Mouse (Mus musculus): ENCODE results near the gene Ntpcr. TPM values are rescaled to one million over a fixed set of nuclear protein-coding genes. Genes with fewer than 3 reads are reported as not detected.
A peak's percentile ranks its signal among the peaks of the same experiment; 100 is the strongest.

The Ntpcr gene
- polyA plus RNA-seq, 1 experiment from 2014 or later: 52.4 TPM

GRCm38 (mm10) chr8:125702868-125703473, 26.8 kb upstream of the Ntpcr start:
- POLR2A ChIA-PET: interaction anchor here (0.7 kb wide), 1 partner anchor 27 kb away, joined by 3 read pairs; no protein-coding TSS in a partner anchor
- CTCF ChIA-PET: interaction anchor here (0.8 to 1.4 kb wide), 2 partner anchors 9 to 12 kb away, joined by 3 read pairs; no protein-coding TSS in a partner anchor
- ATAC-seq (no peak), DNase-seq (ENCODE audit: low read depth, low spot score) (no peak)
- in situ Hi-C loops (cut with MboI; ENCODE audit: low pct_unique_long_range_greater_than_20kb): no loop called here
- TF ChIP-seq CTCF (IDR thresholded peaks at IDR 0.05): no peak
- H3K27me3 ChIP-seq: no peaks in the 10 kb centered on the region

- CTCF ChIA-PET: no interaction called here
These were observed 25.3 kb upstream of the Ntpcr start for GRCm38 (mm10) chr8:125704434-125704833.

GRCm38 (mm10) chr8:125705816-125706215, 23.9 kb upstream of the Ntpcr start:
- ChIA-PET POLR2A (interaction anchor here (0.6 kb wide), 1 partner anchor 34 kb away, joined by 3 read pairs; no protein-coding TSS in a partner anchor), CTCF (interaction anchor here (1.1 to 1.3 kb wide), 2 partner anchors 9 to 13 kb away, joined by 3 read pairs; no protein-coding TSS in a partner anchor)
- no peak for DNase-seq (ENCODE audit: low read depth, low spot score)
- no peak for ATAC-seq
- in situ Hi-C loops (cut with MboI; ENCODE audit: low pct_unique_long_range_greater_than_20kb): no loop called here
- no peak for TF ChIP-seq CTCF (IDR thresholded peaks at IDR 0.05)
- no peaks in the 10 kb centered on the region for H3K27me3 ChIP-seq

More at GRCm38 (mm10) chr8:125704434-125704833, 25.3 kb upstream of the Ntpcr start:
- in situ Hi-C loops (cut with MboI; ENCODE audit: low pct_unique_long_range_greater_than_20kb): no loop called here
- DNase-seq (ENCODE audit: low read depth, low spot score): no peak
- POLR2A ChIA-PET: no interaction called here
- TF ChIP-seq CTCF (IDR thresholded peaks at IDR 0.05): no peak
- ATAC-seq: no peak
- no peaks in the 10 kb centered on the region for H3K27me3 ChIP-seq

- no peaks in the 10 kb centered on the region for H3K27me3 ChIP-seq
- in situ Hi-C loops (cut with MboI; ENCODE audit: low pct_unique_long_range_greater_than_20kb): no loop called here
- DNase-seq (ENCODE audit: low read depth, low spot score) (no peak), ATAC-seq (no peak)
- ChIA-PET POLR2A (no interaction called here), CTCF (interaction anchor here (1.7 kb wide), 1 partner anchor 10 kb away, joined by 6 read pairs; no protein-coding TSS in a partner anchor)
- TF ChIP-seq CTCF (IDR thresholded peaks at IDR 0.05): no peak
These were observed 20.6 kb upstream of the Ntpcr start for GRCm38 (mm10) chr8:125709171-125709570.

- TF ChIP-seq CTCF (IDR thresholded peaks at IDR 0.05): no peak
- DNase-seq (ENCODE audit: low read depth, low spot score) (no peak), ATAC-seq (no peak)
- POLR2A ChIA-PET: interaction anchor here (0.9 kb wide), 1 partner anchor 34 kb away, joined by 3 read pairs; no protein-coding TSS in a partner anchor
- in situ Hi-C loops (cut with MboI; ENCODE audit: low pct_unique_long_range_greater_than_20kb): no loop called here
- H3K27me3 ChIP-seq: no peaks in the 10 kb centered on the region
- CTCF ChIA-PET: interaction anchor here (0.8 kb wide), 1 partner anchor 137 kb away, joined by 3 read pairs; no protein-coding TSS in a partner anchor
These were observed 18.2 kb upstream of the Ntpcr start for GRCm38 (mm10) chr8:125711514-125711913.

GRCm38 (mm10) chr8:125716211-125716610, 13.6 kb upstream of the Ntpcr start:
- ATAC-seq (no peak), DNase-seq (ENCODE audit: low read depth, low spot score) (no peak)
- POLR2A ChIA-PET: no interaction called here
- H3K27me3 ChIP-seq: no peaks in the 10 kb centered on the region
- CTCF ChIA-PET: no interaction called here
- no peak for TF ChIP-seq CTCF (IDR thresholded peaks at IDR 0.05)
- in situ Hi-C loops (cut with MboI; ENCODE audit: low pct_unique_long_range_greater_than_20kb): no loop called here

GRCm38 (mm10) chr8:125716613-125717012, 13.2 kb upstream of the Ntpcr start:
- POLR2A ChIA-PET: no interaction called here
- no peak for TF ChIP-seq CTCF (IDR thresholded peaks at IDR 0.05)
- CTCF ChIA-PET: interaction anchor here (0.7 kb wide), 1 partner anchor 18 kb away, joined by 3 read pairs; no protein-coding TSS in a partner anchor
- no peaks in the 10 kb centered on the region for H3K27me3 ChIP-seq
- DNase-seq (ENCODE audit: low read depth, low spot score): no peak
- no peak for ATAC-seq
- in situ Hi-C loops (cut with MboI; ENCODE audit: low pct_unique_long_range_greater_than_20kb): no loop called here

GRCm38 (mm10) chr8:125718914-125719313, 10.8 kb upstream of the Ntpcr start:
- no peak for ATAC-seq
- ChIA-PET CTCF (interaction anchor here (0.6 to 2.0 kb wide), 6 partner anchors 10 to 144 kb away, joined by 3 to 7 read pairs (median 3); no protein-coding TSS in a partner anchor), POLR2A (no interaction called here)
- DNase-seq (ENCODE audit: low read depth, low spot score): no peak
- no peaks in the 10 kb centered on the region for H3K27me3 ChIP-seq
- peak; percentile 63 for TF ChIP-seq CTCF (IDR thresholded peaks at IDR 0.05)
- in situ Hi-C loops (cut with MboI; ENCODE audit: low pct_unique_long_range_greater_than_20kb): no loop called here

GRCm38 (mm10) chr8:125722675-125723074, 7.1 kb upstream of the Ntpcr start:
- POLR2A ChIA-PET: no interaction called here
- in situ Hi-C loops (cut with MboI; ENCODE audit: low pct_unique_long_range_greater_than_20kb): loop anchor here (10.0 kb wide), 1 partner anchor 148 kb away; no protein-coding TSS in a partner anchor
- CTCF ChIA-PET: no interaction called here
- H3K27me3 ChIP-seq: no peaks in the 10 kb centered on the region
- no peak for TF ChIP-seq CTCF (IDR thresholded peaks at IDR 0.05)
- no peak for DNase-seq (ENCODE audit: low read depth, low spot score)
- no peak for ATAC-seq

- H3K27me3 ChIP-seq: no peaks in the 10 kb centered on the region
- no peak for TF ChIP-seq CTCF (IDR thresholded peaks at IDR 0.05)
- CTCF ChIA-PET: no interaction called here
- no peak for DNase-seq (ENCODE audit: low read depth, low spot score)
- POLR2A ChIA-PET: no interaction called here
- no peak for ATAC-seq
- in situ Hi-C loops (cut with MboI; ENCODE audit: low pct_unique_long_range_greater_than_20kb): loop anchor here (10.0 kb wide), 1 partner anchor 149 kb away; no protein-coding TSS in a partner anchor
These were observed 6.3 kb upstream of the Ntpcr start for GRCm38 (mm10) chr8:125723437-125723836.

- DNase-seq (ENCODE audit: low read depth, low spot score): no peak
- H3K27me3 ChIP-seq: no peaks in the 10 kb centered on the region
- POLR2A ChIA-PET: no interaction called here
- no peak for ATAC-seq
- CTCF ChIA-PET: no interaction called here
- in situ Hi-C loops (cut with MboI; ENCODE audit: low pct_unique_long_range_greater_than_20kb): loop anchor here (10.0 kb wide), 1 partner anchor 150 kb away; no protein-coding TSS in a partner anchor
- no peak for TF ChIP-seq CTCF (IDR thresholded peaks at IDR 0.05)
These were observed 4.5 kb upstream of the Ntpcr start for GRCm38 (mm10) chr8:125725037-125725820.

Measured in Patski (cell line).